Mouse (Mus musculus) cerebellum, adult 2 months (tissue): ENCODE data around the gene Dop1a.

Source experiments
- CTCF ChIP-seq: fragments of 200-500 bp; IDR thresholded peaks from 2 replicates; pipeline ENCODE4 v1.5.1; 2011; ENCODE audit warnings: low read depth, mild to moderate bottlenecking, control low read depth, low read length, moderate library complexity, borderline replicate concordance; ENCODE audit not compliant: insufficient read depth
- POLR2A ChIP-seq: fragments of 200-500 bp; IDR thresholded peaks from 2 replicates; pipeline ENCODE4 v1.6.1; 2011; ENCODE audit warnings: low read length, control low read depth, borderline replicate concordance; ENCODE audit not compliant: insufficient read depth

GRCm38 (mm10) chr9:86476763-86477162, 9.8 kb downstream of the Dop1a start:
- TF ChIP-seq CTCF (no peak), POLR2A (no peak)
